Mouse (Mus musculus) megakaryocyte, embryonic 14.5 days (primary cell): ENCODE measurements around the gene Clpb.

Experiments used
- FLI1 ChIP-seq: IDR thresholded peaks from 2 replicates; pipeline ENCODE4 v1.6.1; 2012; ENCODE audit warnings: low read length, inconsistent platforms, mixed read lengths
- GATA1 ChIP-seq: IDR thresholded peaks from 3 replicates; pipeline ENCODE4 v1.6.1; 2012; ENCODE audit warnings: mixed read lengths, low read length, inconsistent platforms, borderline replicate concordance

- TF ChIP-seq GATA1 (no peak), FLI1 (no peak)
These were observed 33.7 kb downstream of the Clpb start for GRCm38 (mm10) chr7:101696931-101697723.
